Mouse (Mus musculus) lung, postnatal 0 days (tissue): Measurements from ENCODE around the gene Gna14. TPM values are rescaled to one million over a fixed set of nuclear protein-coding genes. Genes with fewer than 3 reads are reported as not detected.

ENCODE experiments used
- ATAC-seq: fragments of 200-750 bp; cut with Nextera tagmentation; 2 replicates; pipeline ENCODE4 v1.8.0; 2017; ENCODE audit warnings: moderate library complexity
- DNase-seq: peaks from one replicate; pipeline ENCODE4 v3.0.0-alpha.2; 2016; ENCODE audit warnings: low spot score
- H3K27ac ChIP-seq: fragments of 300-500 bp; sonication (generic); 2 replicates; pipeline ENCODE4 v1.5.1; 2014; ENCODE audit warnings: antibody characterized with exemption, mild to moderate bottlenecking, low read length, mixed read lengths
- H3K27me3 ChIP-seq: fragments of 300-500 bp; sonication (generic); replicated peaks from 2 replicates; pipeline ENCODE4 v1.6.1; 2014; ENCODE audit warnings: low read length, mixed read lengths; ENCODE audit not compliant: insufficient read depth
- H3K36me3 ChIP-seq: fragments of 300-500 bp; sonication (generic); 2 replicates; pipeline ENCODE4 v1.6.1; 2014; ENCODE audit warnings: low read length, mixed read lengths; ENCODE audit not compliant: insufficient read depth
- H3K4me1 ChIP-seq: fragments of 300-500 bp; sonication (generic); 2 replicates; pipeline ENCODE4 v1.6.1; 2014; ENCODE audit warnings: antibody characterized with exemption, low read depth, low read length, mixed read lengths; ENCODE audit not compliant: insufficient read depth
- H3K4me2 ChIP-seq: fragments of 300-500 bp; sonication (generic); replicated peaks from 2 replicates; pipeline ENCODE4 v1.6.1; 2014; ENCODE audit warnings: low read depth, mild to moderate bottlenecking, low read length, moderate library complexity, mixed read lengths
- H3K4me3 ChIP-seq: fragments of 300-500 bp; sonication (generic); 2 replicates; pipeline ENCODE4 v1.5.1; 2014; ENCODE audit warnings: low read depth, low read length
- H3K9ac ChIP-seq: fragments of 300-500 bp; sonication (generic); replicated peaks from 2 replicates; pipeline ENCODE4 v1.6.1; 2014; ENCODE audit warnings: low read depth, mild to moderate bottlenecking
- H3K9me3 ChIP-seq: fragments of 300-500 bp; sonication (generic); 2 replicates; pipeline ENCODE4 v1.6.1; 2016; ENCODE audit warnings: low read length, mixed read lengths
- CTCF ChIP-seq: IDR thresholded peaks from 2 replicates; pipeline ENCODE4 v1.5.1; 2016; ENCODE audit warnings: antibody characterized with exemption, mild to moderate bottlenecking
- EP300 ChIP-seq: IDR thresholded peaks from 2 replicates; pipeline ENCODE4 v1.6.1; 2016; ENCODE audit warnings: antibody characterized with exemption, mild to moderate bottlenecking, control low read depth
- WGBS: fragments of 180-500 bp; shearing (Covaris S2); extraction: QIAGEN DNeasy Blood & Tissue Kit; methylation state at CpG from one replicate; pipeline ENCODE4 v1.1.7; 2014; 5-methylcytosine and 5-hydroxymethylcytosine counted together
- polyA plus RNA-seq: library from polyadenylated mRNA; unstranded; fragments of >200 nt; fragmentation: Nextera tagmentation; extraction: Ambion mirVana; gene quantifications from 2 replicates; pipeline ENCODE4 v1.2.1, GENCODE M21; 2015

Gna14 gene
- polyA plus RNA-seq, 1 experiment from 2014 or later = 15.6 TPM

DNA sequence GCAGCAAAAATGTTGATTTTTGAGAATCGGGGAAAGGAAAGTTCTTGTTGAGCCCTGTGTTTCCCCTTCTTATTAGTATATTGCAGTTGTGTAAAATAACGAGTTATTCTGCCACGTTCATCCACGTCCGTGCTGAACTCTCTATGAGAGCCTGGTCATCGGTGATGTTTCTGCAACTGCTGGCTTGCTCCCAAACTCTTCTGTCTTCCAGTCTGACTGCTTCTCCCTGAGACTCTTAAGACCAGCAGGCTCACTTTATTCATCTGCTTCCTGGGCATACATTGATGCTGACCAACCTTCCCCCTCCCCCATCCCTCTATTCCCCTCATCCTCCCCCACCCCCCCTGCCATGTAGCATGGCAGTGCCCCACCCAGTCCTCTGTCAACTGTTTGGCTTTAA, 161.7 kb downstream of the Gna14 start:
- 68% methylated on average over 6 of the region's 6 CpGs for WGBS
- H3K27me3 ChIP-seq = no peaks in the 10 kb centered on the region
- ATAC-seq (no peak), DNase-seq (peak; percentile 35)
- H3K4me3 ChIP-seq = no peak overlapping the region
- H3K9me3 ChIP-seq = no peaks in the 10 kb centered on the region
- H3K36me3 ChIP-seq = no peaks in the 10 kb centered on the region
- TF ChIP-seq EP300 (no peak), CTCF (no peak)
- no peak overlapping the region for H3K4me2 ChIP-seq
- H3K27ac ChIP-seq = no peak overlapping the region
- H3K4me1 ChIP-seq = no peaks in the 10 kb centered on the region
- no peak overlapping the region for H3K9ac ChIP-seq

DNA sequence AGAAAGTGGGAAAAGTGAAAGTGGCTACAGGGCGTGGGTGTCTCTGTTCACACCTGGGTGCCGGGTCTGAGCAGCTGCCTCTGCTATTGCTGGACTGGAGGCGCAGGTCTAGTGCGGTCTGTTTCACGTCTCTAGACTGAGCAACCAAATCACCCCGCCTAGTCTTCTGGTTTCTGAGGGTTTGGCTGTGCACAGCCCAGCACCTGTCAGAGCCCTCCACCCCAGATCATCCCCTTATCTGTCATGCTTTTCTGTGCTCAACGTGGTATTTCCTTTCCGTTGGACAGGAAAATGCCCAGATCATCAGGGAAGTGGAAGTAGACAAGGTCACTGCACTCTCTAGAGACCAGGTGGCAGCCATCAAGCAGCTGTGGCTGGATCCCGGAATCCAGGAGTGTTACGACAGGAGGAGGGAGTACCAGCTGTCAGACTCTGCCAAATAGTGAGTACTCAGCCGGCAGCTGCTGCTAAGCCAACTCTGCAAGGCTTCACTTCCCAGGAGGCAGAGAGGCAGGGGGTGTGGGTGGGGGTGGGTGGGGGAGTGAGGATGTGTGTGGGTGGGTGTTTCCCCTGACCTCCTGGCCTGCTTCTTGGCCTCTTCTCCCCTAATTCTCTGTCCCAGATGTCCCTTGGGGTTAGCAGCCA, 163.2 kb downstream of the Gna14 start:
- peak; percentile 81 for ATAC-seq
- no peak overlapping the region for H3K9ac ChIP-seq

DNA sequence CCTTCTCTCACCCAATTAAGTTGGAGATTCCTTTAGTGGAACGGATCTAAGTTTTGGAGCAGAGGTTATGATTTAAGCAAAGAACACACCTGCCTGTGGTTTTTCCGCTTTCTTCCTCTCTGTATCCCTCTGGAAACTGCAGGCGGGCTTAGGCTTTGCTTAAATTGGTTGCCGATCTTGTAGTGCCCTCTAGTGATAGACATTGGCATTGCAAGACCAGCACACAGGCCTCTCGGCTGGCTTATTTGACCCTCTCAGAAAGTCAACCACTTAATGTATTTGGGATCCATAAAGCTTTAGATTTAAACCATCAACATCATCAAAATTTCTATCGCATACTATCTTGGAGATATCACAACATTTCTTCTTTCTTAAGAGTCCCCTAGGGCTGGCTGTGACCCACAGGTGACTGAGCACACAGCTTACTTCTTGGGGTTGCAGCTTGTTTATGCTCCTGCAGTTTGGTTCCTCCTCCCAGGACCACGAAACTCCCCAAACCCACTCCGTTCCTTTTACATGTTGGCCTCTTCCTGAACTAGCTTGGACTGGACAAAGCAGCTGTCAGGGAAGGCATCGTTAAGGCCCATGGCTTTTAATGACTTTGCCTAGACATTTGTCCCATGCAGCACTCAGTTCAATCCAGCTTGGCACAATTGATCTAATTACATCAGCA, 163.9 kb downstream of the Gna14 start:
- ATAC-seq = peak; percentile 75
- Histone ChIP-seq H3K4me3 (no peak overlapping the region), H3K4me1 (no peaks in the 10 kb centered on the region), H3K9me3 (no peaks in the 10 kb centered on the region), H3K9ac (no peak overlapping the region), H3K27ac (no peak overlapping the region), H3K36me3 (no peaks in the 10 kb centered on the region), H3K4me2 (no peak overlapping the region), H3K27me3 (no peaks in the 10 kb centered on the region)
- 19% methylated on average over 9 of the region's 9 CpGs for WGBS
- TF ChIP-seq CTCF (peak; percentile 95), EP300 (no peak)
- DNase-seq = peak; percentile 87

More for the DNA sequence above, 163.2 kb downstream of the Gna14 start:
- Histone ChIP-seq H3K4me1 (no peaks in the 10 kb centered on the region), H3K4me3 (no peak overlapping the region), H3K9me3 (no peaks in the 10 kb centered on the region), H3K27me3 (no peaks in the 10 kb centered on the region), H3K27ac (no peak overlapping the region), H3K36me3 (no peaks in the 10 kb centered on the region), H3K4me2 (no peak overlapping the region)
- TF ChIP-seq EP300 (no peak), CTCF (no peak)
- DNase-seq = peak; percentile 68
- 27% methylated on average over 11 of the region's 11 CpGs for WGBS

DNA sequence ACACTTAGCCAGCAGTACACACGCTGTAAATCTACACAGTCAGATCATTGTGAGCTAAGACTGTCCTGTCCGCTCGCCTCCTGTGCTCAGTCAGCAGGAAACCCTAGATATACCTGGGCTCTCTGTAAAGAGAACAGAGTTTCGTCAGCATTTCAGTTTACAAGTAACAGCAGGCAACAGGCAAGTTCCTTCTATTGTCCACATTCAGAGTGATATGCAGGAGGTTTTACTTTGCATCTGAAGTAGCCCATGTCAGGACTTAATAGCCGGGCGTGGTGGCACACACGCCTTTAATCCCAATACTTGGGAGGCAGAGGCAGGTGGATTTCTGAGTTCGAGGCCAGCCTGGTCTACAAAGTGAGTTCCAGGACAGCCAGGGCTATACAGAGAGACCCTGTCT, 166.5 kb downstream of the Gna14 start:
- ATAC-seq (no peak), DNase-seq (no peak)
- H3K9ac ChIP-seq = no peak overlapping the region
- H3K4me3 ChIP-seq = no peak overlapping the region
- 79% methylated on average over 8 of the region's 8 CpGs for WGBS
- H3K27ac ChIP-seq = no peak overlapping the region
- H3K36me3 ChIP-seq = 0 out of 2 replicates have a peak, but pooled peaks cover 4% of the 10 kb centered on the region
- H3K4me2 ChIP-seq = no peak overlapping the region
- no peaks in the 10 kb centered on the region for H3K4me1 ChIP-seq
- TF ChIP-seq CTCF = no peak
- H3K9me3 ChIP-seq = no peaks in the 10 kb centered on the region
- no peaks in the 10 kb centered on the region for H3K27me3 ChIP-seq

DNA sequence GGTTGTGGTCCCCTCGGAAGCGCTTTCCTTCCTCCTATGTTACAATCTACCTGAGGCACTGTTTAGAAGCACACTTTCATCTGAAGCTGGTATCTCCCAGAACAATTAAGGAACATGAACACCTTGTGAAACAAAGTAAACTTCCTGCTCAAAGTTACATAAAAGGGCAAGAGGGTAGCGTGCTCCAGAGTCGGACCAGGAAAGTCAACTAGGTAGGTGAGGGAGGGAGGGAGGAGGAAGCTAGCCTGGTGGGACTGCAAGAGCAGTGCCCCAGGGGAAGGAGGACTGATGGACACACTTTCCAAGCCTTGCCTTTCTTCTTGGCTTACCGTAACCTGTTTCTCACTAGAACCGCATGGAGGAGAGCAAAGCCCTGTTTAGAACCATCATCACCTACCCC, 172.1 kb downstream of the Gna14 start:
- TF ChIP-seq CTCF (no peak), EP300 (no peak)
- Histone ChIP-seq H3K9me3 (no peaks in the 10 kb centered on the region), H3K9ac (no peak overlapping the region), H3K4me3 (no peak overlapping the region), H3K27me3 (no peaks in the 10 kb centered on the region), H3K4me1 (no peaks in the 10 kb centered on the region), H3K27ac (no peak overlapping the region), H3K4me2 (no peak overlapping the region), H3K36me3 (peaks cover 7% of the 10 kb centered on the region; the same call in 1 of the 2 replicates)
- DNase-seq (peak; percentile 18), ATAC-seq (peak; percentile 43; the same call in 1 of the 2 replicates)
- WGBS = 72% methylated on average over 6 of the region's 6 CpGs

DNA sequence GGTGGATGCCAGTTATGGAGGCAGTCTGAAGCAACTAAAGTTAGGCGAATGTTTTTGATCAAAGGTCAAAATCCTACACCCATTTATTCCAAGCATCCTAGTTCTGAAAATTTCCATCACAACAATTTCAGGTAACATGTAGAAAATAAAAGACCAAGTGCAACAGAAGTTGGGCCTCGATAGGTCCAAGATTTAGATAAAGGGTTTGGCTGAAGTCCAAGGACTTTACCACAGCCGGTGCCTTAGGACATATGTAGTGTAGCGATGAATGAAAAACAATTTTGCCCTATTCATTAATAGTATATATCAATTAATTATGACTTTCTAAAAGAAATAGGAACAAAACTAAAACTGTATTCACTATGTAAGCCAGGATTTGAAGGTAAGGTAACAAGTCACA, 187.6 kb downstream of the Gna14 start:
- Histone ChIP-seq H3K27me3 (no peaks in the 10 kb centered on the region), H3K9ac (no peak overlapping the region), H3K4me3 (no peak overlapping the region), H3K36me3 (no peaks in the 10 kb centered on the region), H3K9me3 (no peaks in the 10 kb centered on the region), H3K4me1 (no peaks in the 10 kb centered on the region), H3K4me2 (no peak overlapping the region), H3K27ac (no peak overlapping the region)
- DNase-seq (no peak), ATAC-seq (no peak)
- TF ChIP-seq CTCF = no peak
- 72% methylated on average over 4 of the region's 4 CpGs for WGBS
